Mouse (Mus musculus): Measurements from ENCODE around the gene Creb3l4. TPM values are rescaled to one million over a fixed set of nuclear protein-coding genes. Genes with fewer than 3 reads are reported as not detected.
"Not testable (repeated sequence)": the region's sequence is repeated elsewhere in the genome, so short reads cannot be mapped to it uniquely, and the experiment has no call there.

Creb3l4 gene
- 5.8 TPM in 2 replicates for polyA plus RNA-seq (2015; fragmentation: Nextera tagmentation; extraction: Ambion mirVana)

- ATAC-seq (ENCODE audit: low read depth): peak; percentile 63
- WGBS: 5% methylated on average over 19 of the region's 19 CpGs
- H3K9me3 ChIP-seq (ENCODE audit: control insufficient read depth, low read length): no peaks in the 10 kb centered on the region
These were observed at the start of gene Creb3l4 for GRCm38 (mm10) chr3:90242984-90243775. Gene Creb3l4 (minus strand): TSS chr3:90243512.

GRCm38 (mm10) chr3:90292345-90293275 is 49.3 kb upstream of the Creb3l4 start, which contains the start of gene Gatad2b:
Gene Gatad2b (plus strand): TSS chr3:90293178.
- Histone ChIP-seq H3K4me2 (ENCODE audit: low read depth, low read length) (peak within 1 kb of the TSS; percentile 87), H3K9ac (ENCODE audit: low read length) (peak within 1 kb of the TSS; percentile 92), H3K27ac (ENCODE audit: low read length) (peak within 1 kb of the TSS; percentile 97), H3K9me3 (ENCODE audit: control insufficient read depth, low read length) (no peaks in the 10 kb centered on the region), H3K4me1 (replicated peaks; ENCODE audit: control insufficient read depth, insufficient read depth, low read length) (peaks cover 24% of the 10 kb centered on the region), H3K27me3 (ENCODE audit: control insufficient read depth, insufficient read depth, low read depth, low read length) (no peaks in the 10 kb centered on the region), H3K4me3 (ENCODE audit: low read length) (peak within 1 kb of the TSS; percentile 89), H3K36me3 (ENCODE audit: control insufficient read depth, insufficient read depth, low read length) (no peaks in the 10 kb centered on the region)
- ATAC-seq (ENCODE audit: low read depth): peak; percentile 99
- WGBS: under 1% methylated on average over 43 of the region's 47 CpGs

More at GRCm38 (mm10) chr3:90242984-90243775, at the start of gene Creb3l4:
- Histone ChIP-seq H3K4me3 (ENCODE audit: low read length) (peak within 1 kb of the TSS; percentile 48), H3K27ac (ENCODE audit: low read length) (peak within 1 kb of the TSS; percentile 43), H3K36me3 (ENCODE audit: control insufficient read depth, insufficient read depth, low read length) (no peaks in the 10 kb centered on the region), H3K9ac (ENCODE audit: low read length) (peak within 1 kb of the TSS; percentile 57), H3K4me1 (replicated peaks; ENCODE audit: control insufficient read depth, insufficient read depth, low read length) (peaks cover 7% of the 10 kb centered on the region), H3K27me3 (ENCODE audit: control insufficient read depth, insufficient read depth, low read depth, low read length) (no peaks in the 10 kb centered on the region), H3K4me2 (ENCODE audit: low read depth, low read length) (peak within 1 kb of the TSS; percentile 72)

- no peak for ATAC-seq (ENCODE audit: low read depth)
- Histone ChIP-seq H3K27ac (ENCODE audit: low read length) (peak overlapping the region; percentile 91), H3K4me2 (ENCODE audit: low read depth, low read length) (peak overlapping the region; percentile 79), H3K4me1 (replicated peaks; ENCODE audit: control insufficient read depth, insufficient read depth, low read length) (peaks cover 24% of the 10 kb centered on the region), H3K27me3 (ENCODE audit: control insufficient read depth, insufficient read depth, low read depth, low read length) (no peaks in the 10 kb centered on the region), H3K9me3 (ENCODE audit: control insufficient read depth, low read length) (no peaks in the 10 kb centered on the region), H3K4me3 (ENCODE audit: low read length) (peak overlapping the region; percentile 59), H3K9ac (ENCODE audit: low read length) (peak overlapping the region; percentile 74), H3K36me3 (ENCODE audit: control insufficient read depth, insufficient read depth, low read length) (no peaks in the 10 kb centered on the region)
- WGBS: 30% methylated on average over 2 of the region's 2 CpGs
These were observed 48.7 kb upstream of the Creb3l4 start for GRCm38 (mm10) chr3:90291982-90292344.

- Histone ChIP-seq H3K27me3 (ENCODE audit: control insufficient read depth, insufficient read depth, low read depth, low read length) (no peaks in the 10 kb centered on the region), H3K4me1 (replicated peaks; ENCODE audit: control insufficient read depth, insufficient read depth, low read length) (peaks cover 19% of the 10 kb centered on the region), H3K4me3 (ENCODE audit: low read length) (no peak overlapping the region), H3K27ac (ENCODE audit: low read length) (no peak overlapping the region), H3K4me2 (ENCODE audit: low read depth, low read length) (no peak overlapping the region), H3K9me3 (ENCODE audit: control insufficient read depth, low read length) (no peaks in the 10 kb centered on the region), H3K36me3 (ENCODE audit: control insufficient read depth, insufficient read depth, low read length) (no peaks in the 10 kb centered on the region), H3K9ac (ENCODE audit: low read length) (no peak overlapping the region)
- ATAC-seq (ENCODE audit: low read depth): no peak
- 86% methylated on average over 1 of the region's 1 CpGs for WGBS
These were observed 47.3 kb upstream of the Creb3l4 start for GRCm38 (mm10) chr3:90290602-90291001.

- ATAC-seq (ENCODE audit: low read depth): not testable (repeated sequence)
- WGBS: 58% methylated on average over 2 of the region's 3 CpGs
These were observed 46.1 kb upstream of the Creb3l4 start for GRCm38 (mm10) chr3:90289403-90289802.

GRCm38 (mm10) chr3:90284150-90284549 is 40.8 kb upstream of the Creb3l4 start:
- WGBS: 91% methylated on average over 2 of the region's 2 CpGs
- H3K4me1 ChIP-seq (replicated peaks; ENCODE audit: control insufficient read depth, insufficient read depth, low read length): no peaks in the 10 kb centered on the region
- no peak overlapping the region for H3K27ac ChIP-seq (ENCODE audit: low read length)
- H3K36me3 ChIP-seq (ENCODE audit: control insufficient read depth, insufficient read depth, low read length): peaks cover 7% of the 10 kb centered on the region; the same call in 1 of the 2 replicates
- no peak for ATAC-seq (ENCODE audit: low read depth)
- no peak overlapping the region for H3K4me3 ChIP-seq (ENCODE audit: low read length)
- no peaks in the 10 kb centered on the region for H3K9me3 ChIP-seq (ENCODE audit: control insufficient read depth, low read length)
- H3K9ac ChIP-seq (ENCODE audit: low read length): no peak overlapping the region
- no peaks in the 10 kb centered on the region for H3K27me3 ChIP-seq (ENCODE audit: control insufficient read depth, insufficient read depth, low read depth, low read length)
- H3K4me2 ChIP-seq (ENCODE audit: low read depth, low read length): no peak overlapping the region

More at GRCm38 (mm10) chr3:90289403-90289802, 46.1 kb upstream of the Creb3l4 start:
- H3K9ac ChIP-seq (ENCODE audit: low read length); H3K4me1 ChIP-seq (replicated peaks; ENCODE audit: control insufficient read depth, insufficient read depth, low read length); H3K27me3 ChIP-seq (ENCODE audit: control insufficient read depth, insufficient read depth, low read depth, low read length); H3K36me3 ChIP-seq (ENCODE audit: control insufficient read depth, insufficient read depth, low read length); H3K4me3 ChIP-seq (ENCODE audit: low read length); H3K27ac ChIP-seq (ENCODE audit: low read length); H3K9me3 ChIP-seq (ENCODE audit: control insufficient read depth, low read length); H3K4me2 ChIP-seq (ENCODE audit: low read depth, low read length): not testable (repeated sequence)

- H3K4me1 ChIP-seq (replicated peaks; ENCODE audit: control insufficient read depth, insufficient read depth, low read length): no peaks in the 10 kb centered on the region
- H3K36me3 ChIP-seq (ENCODE audit: control insufficient read depth, insufficient read depth, low read length): peaks cover 17% of the 10 kb centered on the region
- no peak overlapping the region for H3K9ac ChIP-seq (ENCODE audit: low read length)
- no peak for ATAC-seq (ENCODE audit: low read depth)
- no peaks in the 10 kb centered on the region for H3K27me3 ChIP-seq (ENCODE audit: control insufficient read depth, insufficient read depth, low read depth, low read length)
- no peak overlapping the region for H3K4me2 ChIP-seq (ENCODE audit: low read depth, low read length)
- no peak overlapping the region for H3K27ac ChIP-seq (ENCODE audit: low read length)
- WGBS: 86% methylated on average over 9 of the region's 9 CpGs
- no peaks in the 10 kb centered on the region for H3K9me3 ChIP-seq (ENCODE audit: control insufficient read depth, low read length)
- no peak overlapping the region for H3K4me3 ChIP-seq (ENCODE audit: low read length)
These were observed 37.4 kb upstream of the Creb3l4 start for GRCm38 (mm10) chr3:90280708-90281107.

GRCm38 (mm10) chr3:90279743-90280142 is 36.4 kb upstream of the Creb3l4 start:
- Histone ChIP-seq H3K4me3 (ENCODE audit: low read length) (no peak overlapping the region), H3K4me1 (replicated peaks; ENCODE audit: control insufficient read depth, insufficient read depth, low read length) (no peaks in the 10 kb centered on the region), H3K36me3 (ENCODE audit: control insufficient read depth, insufficient read depth, low read length) (peaks cover 17% of the 10 kb centered on the region), H3K27me3 (ENCODE audit: control insufficient read depth, insufficient read depth, low read depth, low read length) (no peaks in the 10 kb centered on the region), H3K4me2 (ENCODE audit: low read depth, low read length) (no peak overlapping the region), H3K9me3 (ENCODE audit: control insufficient read depth, low read length) (no peaks in the 10 kb centered on the region), H3K9ac (ENCODE audit: low read length) (no peak overlapping the region), H3K27ac (ENCODE audit: low read length) (no peak overlapping the region)
- WGBS: 87% methylated on average over 7 of the region's 7 CpGs
- peak; percentile 59; the same call in 1 of the 2 replicates for ATAC-seq (ENCODE audit: low read depth)

- Histone ChIP-seq H3K36me3 (ENCODE audit: control insufficient read depth, insufficient read depth, low read length) (peaks cover 17% of the 10 kb centered on the region), H3K4me2 (ENCODE audit: low read depth, low read length) (no peak overlapping the region), H3K27ac (ENCODE audit: low read length) (no peak overlapping the region), H3K4me1 (replicated peaks; ENCODE audit: control insufficient read depth, insufficient read depth, low read length) (no peaks in the 10 kb centered on the region), H3K27me3 (ENCODE audit: control insufficient read depth, insufficient read depth, low read depth, low read length) (no peaks in the 10 kb centered on the region), H3K9me3 (ENCODE audit: control insufficient read depth, low read length) (no peaks in the 10 kb centered on the region), H3K4me3 (ENCODE audit: low read length) (no peak overlapping the region), H3K9ac (ENCODE audit: low read length) (no peak overlapping the region)
- 89% methylated on average over 9 of the region's 9 CpGs for WGBS
- 0 out of 2 replicates have a peak, but pooled peaks have one; percentile 20 for ATAC-seq (ENCODE audit: low read depth)
These were observed 35.9 kb upstream of the Creb3l4 start for GRCm38 (mm10) chr3:90279216-90279615.

Data from lung, embryonic 16.5 days (tissue).